Mouse (Mus musculus) mesoderm, embryonic 11.5 days (tissue): ENCODE data around the gene Nr3c2.

Experiments
- DNase-seq: peaks from one replicate; pipeline ENCODE4 v3.0.0-alpha.2; 2012; ENCODE audit warnings: low read depth, low spot score

The Nr3c2 gene

DNA sequence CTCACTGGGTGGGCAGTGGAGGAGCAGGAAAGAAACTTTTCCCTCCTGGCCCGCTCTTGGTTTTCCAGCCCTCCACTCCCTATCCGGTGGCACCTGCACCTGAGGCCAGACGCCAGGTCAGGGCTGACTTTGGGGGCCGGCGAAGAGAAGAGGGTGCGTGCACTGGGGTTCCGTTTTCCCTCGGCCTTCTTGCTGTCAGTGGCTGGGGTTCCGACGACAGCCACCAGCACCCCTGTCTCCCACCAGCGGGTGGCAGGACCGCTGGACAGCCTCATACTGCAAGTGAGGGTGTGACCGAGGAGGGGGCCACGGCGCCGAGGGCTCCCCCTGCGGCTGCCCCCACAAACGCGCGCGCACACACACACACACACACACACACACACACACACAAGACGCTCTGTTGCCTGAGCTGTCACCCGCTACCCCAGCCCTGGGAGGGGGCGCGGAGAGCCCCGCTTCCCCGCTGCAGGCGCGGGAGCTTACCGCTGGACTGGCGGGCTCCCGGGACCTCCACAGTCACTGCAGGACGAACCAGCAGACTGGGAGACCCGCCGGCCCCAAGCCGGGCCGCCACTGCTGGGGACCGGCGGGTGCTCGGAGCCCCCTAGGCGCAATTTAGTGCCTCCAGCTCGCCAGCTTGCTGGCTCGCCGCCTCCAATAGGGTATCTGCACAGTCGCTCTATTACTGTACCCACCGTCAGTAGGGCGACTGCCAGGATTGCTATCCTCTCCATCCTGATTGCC is at the start of gene Nr3c2:
Gene Nr3c2, plus strand, starts transcription at position 32 of the 744 bp plus-strand sequence.
- no peak for DNase-seq

DNA sequence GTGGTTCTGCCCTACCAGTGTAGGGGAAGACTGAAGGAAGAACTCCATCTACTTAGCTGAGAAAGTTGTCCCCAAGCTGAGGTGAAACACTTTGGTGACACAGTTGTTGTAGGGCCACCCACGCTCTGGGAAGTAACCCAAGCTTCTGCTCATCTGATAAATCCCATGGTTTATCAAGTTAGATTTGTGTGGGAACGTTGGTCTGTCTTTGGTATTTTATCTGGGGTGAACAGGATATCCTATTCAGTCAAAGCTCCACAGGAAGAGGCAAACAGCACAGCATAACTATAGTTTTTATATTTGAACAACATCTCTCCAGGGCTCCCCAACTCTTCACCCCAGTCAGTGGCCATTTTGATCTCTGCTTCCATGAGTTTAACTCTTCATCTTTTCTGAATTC is 40.7 kb upstream of the Nr3c2 start:
- DNase-seq, result no peak

DNA sequence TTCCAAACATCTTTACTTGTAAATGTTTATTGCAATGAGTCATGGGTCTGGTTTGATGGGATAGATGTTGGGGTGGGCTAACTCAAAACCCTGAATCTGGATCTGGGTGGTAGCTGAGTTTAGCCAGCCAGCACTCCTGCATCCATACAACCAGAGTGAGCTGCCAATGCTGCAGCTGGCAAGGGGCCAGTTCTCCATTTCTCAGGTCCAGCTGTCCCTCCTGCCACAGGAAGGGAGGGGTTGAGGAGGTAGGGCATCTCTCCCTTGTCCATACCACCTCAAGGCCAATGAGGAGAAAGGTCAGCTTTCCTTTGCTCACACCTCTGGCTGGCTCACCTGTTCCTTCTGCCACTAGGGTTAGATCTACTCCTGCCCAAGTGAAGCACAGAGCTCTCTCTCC is 39.5 kb upstream of the Nr3c2 start:
- no peak for DNase-seq

DNA sequence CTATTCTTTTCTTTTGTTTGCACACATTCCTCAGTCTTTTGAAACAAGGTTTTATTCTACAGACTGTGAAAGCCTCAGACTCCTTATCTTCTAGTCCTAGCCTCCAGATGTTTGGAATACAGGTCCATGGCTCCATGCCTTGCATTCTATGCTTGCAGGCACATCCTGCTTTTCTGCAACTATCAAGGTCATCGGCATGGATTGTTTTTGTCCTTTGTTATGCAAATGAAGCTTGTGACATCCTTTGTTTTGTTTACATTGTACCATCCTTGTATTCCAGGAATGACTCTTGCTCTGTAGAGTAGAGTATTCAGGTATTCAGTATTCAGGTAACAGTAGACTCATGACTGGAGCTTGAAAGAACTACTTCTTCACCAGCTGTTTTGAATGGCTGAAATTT is 36.2 kb upstream of the Nr3c2 start:
- no peak for DNase-seq

DNA sequence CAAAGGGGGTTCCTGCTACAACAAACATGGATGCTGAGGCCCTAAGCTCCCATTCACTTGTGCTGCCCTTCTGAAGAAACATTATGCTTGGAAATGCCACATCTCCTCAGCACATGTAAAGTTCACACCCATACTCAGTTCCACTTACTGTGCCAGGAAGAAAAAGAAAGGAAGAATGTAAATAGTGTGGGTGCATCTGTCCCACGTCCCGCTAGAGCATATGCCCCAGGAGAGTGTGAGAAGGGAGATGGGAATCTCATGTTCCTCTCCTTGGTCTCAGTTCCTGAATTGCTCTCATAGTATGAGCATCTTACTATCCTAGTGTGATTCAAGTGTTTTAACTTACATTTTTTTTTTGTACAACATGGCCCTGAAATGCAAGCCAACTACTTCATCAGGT is 22.4 kb upstream of the Nr3c2 start:
- no peak for DNase-seq

DNA sequence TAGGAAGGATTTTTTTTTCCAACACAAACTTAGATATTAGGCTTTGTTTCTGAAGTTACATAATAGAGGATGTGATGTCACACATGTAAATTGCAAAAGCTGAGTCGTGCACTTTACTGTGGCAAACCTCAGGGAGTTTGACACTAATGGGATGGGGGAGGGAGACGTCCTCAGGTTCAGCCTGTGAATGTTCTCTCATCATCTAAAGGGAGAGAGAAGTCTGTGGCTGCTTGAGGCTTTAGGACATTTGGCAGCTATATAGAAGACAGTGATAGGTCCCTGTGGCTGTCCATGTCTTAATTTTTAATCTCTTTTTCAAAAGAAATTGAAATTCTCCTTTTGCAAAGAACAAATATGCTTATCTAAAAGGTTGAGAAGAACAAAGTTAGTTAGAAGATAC is 2.2 kb upstream of the Nr3c2 start:
- DNase-seq, result no peak

DNA sequence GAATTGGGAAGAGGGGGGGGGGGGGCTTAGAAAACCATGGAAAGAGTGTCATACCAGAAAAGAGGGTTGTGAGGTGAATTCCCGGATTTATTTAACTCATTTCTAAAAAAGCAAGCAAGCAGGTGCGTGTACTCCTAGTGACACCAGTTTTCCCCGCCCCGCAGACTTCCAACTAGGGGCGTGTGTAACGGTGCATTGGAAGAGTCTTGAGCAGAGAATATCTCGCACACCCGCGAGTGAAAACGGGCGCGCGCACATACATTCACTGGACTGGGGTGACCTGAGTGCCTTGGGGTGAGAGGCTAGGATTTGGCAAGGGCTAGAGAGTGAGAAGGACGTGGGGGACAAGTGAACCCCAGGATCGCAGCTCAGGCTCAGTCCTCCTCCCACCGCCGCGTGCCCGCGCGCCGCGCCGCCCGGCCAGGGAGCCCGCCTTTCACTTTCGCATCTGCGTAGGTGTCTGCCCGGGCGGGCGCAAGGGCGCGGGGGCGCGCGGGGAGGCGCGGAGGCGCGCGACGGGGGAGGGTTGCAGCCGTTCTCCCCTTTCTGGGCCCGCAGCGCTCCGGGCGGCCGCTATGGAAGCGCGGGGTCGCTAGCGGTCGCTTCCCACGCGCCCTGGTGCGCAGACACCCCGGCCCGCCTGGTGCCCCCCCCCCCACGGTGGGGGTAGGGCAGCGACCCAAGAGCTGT is 376 bp upstream of the Nr3c2 start:
- DNase-seq, result peak; percentile 56

DNA sequence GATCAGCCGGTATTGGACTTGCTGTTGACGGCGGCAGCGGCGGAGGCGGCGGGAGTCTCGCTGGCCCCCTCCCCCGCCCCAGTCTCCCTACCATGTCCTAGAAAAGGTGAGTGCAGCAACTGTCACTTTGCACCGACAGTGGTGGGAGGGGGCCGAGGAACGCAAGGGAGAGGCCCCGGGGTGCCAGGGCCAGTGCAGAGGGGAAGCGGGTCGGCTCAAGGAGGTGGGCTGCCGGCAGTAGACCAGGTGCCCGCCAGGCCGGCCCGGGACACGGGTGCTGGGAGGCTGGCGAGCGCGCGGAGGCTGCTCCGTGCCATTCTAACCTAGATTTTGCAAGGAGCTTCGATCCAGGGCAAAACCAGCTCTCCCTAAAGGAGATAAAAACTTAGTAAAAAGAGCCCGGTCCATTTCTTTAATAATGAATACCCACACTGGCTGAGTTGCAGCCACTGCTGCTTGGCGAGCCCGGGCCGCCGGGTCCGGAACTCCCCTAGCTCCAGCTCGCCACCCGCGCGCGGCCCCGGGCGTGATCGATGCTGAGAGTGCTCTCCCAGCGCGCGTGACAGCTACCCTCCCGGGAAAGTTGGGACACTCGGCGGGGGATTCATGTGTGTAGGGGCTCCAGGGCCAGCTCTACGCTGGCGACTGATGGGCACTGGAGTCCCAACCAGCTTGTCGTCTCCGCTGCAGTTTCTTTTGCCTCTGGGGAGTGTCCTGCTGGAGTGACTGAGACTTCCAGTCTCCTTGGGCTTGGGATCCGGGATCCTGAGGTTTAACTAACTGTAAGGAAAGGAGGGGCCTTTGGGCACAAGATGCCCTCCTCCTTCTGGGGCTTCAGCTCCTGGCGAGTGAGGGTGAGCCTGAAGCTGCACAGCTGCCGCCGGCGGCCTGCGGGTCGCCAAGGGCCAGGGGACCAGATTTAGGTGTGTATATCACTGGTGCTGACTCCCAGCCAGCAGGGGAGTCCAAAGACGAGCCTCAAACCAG is 1.2 kb downstream of the Nr3c2 start:
- DNase-seq, result no peak

DNA sequence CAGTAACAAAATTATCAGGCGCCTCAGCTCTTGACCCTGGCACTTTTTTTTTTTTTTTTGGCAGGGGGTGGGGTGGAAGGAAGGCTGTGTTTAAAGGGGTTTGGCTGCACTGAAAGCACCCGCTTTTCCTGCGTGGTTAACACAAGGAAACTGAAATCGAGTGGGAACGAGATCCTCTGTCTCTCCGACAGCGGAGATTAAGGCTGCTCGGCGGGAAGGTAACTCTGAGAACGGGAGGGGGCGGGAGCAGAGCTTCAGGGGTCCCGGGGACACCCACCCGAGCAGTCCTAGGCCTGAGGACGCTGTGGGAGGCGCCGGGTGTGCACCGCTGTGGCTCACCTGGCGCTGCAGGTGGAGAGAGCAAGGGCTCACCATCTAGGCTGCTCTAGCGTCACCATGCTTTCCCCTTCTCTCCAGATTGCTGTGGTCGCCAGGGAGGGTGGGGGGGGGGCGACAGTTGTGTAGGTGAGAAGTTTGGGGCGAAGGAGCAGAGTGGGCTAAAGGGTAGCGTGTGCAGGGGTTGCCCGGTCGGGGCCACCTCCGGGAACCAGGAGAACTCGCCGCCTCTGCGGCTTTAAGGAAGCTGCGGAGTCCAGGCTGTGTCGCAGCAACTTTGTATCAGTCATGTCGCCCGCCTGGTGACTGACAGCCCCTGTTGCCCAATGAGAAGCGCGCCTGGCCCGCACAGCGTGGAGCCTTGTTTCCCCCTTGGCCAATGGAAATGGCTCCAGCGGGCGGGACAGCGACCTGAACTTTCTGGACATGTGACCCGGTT is 2.4 kb downstream of the Nr3c2 start:
- DNase-seq, result peak; percentile 96

DNA sequence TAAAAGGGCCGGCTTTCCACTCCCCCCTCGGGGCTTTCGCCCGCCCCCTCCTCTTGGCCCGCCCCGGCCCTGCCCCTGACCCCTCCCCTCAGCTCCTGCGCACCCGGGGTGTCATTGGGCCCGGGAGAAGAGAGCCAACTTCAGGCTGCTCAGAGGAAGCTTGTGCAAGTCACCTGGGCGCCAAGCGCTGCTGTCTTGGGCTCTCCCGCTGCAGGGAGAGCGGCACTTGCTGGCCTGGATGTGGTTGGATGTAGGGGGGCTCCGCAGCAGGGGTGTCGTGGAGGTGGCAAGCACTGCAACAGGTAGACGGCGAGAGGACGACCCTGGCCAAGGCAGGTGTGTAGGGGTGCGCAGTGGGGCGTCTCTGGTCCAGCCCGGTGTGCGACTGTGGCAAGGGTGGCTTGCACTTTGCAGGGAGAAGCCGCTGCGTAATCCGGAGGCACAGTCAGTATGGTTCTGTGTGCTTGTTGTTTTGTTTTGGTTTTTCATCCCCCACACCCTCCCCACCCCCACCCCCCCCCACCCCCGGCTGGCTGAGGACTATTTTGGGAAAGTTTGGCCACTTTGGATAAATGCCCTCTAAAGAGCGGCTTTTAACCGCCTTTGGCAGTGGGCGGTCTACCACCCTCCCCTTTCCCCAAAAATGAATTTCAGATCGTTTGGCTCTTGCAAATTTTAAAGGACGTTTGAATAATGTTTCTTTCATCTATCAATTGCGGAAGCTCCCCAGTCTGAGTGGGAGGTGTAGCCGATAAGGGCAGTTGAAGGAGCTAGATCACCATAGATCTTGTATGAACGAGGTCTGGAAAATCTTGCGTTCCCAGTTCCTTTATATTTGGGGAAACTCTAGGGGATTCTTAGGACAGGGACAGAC is 3.2 kb downstream of the Nr3c2 start:
- DNase-seq, result no peak

DNA sequence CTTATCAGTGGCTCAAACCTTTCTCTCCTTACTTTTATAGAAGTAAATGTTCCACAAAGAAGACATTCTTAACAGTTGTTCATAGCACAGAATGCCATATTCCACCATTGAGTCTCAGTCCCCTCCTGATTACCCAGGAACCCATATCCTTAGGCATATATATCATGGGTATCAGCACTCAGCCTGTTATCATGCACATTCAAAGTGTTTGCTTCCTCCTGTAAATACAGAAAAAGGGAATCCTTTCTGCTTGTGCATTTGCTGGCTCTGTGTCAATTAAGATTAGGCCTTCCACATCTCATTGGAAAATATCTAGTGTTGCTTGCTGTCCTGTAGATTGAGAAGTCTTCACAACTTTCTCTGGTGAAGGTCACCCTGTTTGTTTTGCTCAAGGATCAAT is 12.0 kb downstream of the Nr3c2 start:
- DNase-seq, result no peak

DNA sequence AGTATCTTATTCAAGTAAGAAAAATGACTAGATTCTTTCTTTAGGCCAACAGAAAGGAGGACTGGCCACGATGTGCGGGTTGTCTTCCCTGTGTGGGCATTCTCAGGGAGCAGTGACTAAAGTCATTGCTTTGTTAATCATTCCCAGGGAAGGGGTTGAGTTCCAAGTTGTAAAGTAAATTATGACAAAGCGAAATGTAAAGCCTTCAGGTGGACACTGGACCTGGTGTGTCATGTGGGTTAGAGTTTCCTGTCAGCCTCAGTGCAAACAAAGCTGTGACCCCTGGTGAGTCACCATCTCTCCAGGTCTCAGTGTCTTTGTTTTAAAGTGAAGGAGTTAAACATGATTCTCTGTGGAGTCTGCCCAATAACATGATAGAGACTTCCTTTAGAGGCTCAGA is 13.4 kb downstream of the Nr3c2 start:
- DNase-seq, result no peak

DNA sequence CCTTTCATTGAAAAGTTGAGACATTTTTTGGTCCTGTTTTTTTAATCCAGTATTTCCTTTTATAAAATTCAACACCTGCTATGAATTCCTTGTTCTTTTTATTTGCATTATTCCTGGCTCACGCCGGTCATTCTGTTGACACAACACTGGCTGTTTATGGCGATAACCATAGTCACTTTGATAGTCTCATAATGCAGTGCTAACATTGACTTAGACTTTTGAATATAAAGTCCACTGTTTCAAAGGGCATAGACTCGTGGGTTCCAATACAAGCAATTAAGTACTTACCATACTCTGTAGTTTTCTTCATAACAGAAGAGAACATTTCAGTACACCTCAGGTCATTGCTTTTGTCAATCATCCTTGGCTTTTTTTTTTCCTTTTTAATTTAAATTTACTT is 14.0 kb downstream of the Nr3c2 start:
- no peak for DNase-seq

DNA sequence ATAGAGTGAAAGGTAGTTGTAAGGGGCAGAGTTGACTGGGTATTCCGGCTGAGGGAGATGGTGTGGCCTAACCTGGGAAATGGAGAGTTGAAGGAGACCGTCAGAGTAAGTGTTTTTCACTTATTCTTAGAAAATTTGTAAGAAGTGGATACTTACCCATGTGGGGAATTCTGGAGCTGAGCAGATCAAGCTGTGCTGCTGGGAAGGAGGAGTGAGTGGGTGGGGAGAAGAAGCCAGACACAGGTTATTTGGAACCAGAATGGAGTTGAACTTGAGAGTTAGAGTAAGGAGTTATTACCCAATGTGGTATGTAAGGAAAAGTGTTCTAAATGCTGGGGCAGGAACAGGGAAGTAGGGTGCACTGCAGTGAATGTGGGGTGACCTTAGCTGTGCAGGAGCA is 16.0 kb downstream of the Nr3c2 start:
- no peak for DNase-seq

DNA sequence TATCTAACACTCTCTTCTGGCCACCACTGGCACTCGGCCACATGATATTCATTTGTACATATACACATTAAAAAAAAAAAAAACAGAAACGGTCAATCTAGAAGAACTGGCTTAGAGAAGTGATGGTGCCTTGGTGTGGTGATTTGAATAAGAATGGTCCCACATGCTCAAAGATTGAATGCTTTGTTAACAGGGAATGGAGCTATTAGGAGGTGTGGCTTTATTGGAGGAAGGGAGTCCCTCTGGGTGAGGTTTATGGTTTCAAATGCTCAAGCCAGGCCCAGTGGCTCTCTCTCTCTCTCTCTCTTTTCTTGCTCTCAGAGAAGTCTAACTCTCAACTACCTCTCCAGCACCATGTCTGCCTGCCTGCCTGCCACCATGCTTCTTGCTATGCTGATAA is 20.3 kb downstream of the Nr3c2 start:
- no peak for DNase-seq

DNA sequence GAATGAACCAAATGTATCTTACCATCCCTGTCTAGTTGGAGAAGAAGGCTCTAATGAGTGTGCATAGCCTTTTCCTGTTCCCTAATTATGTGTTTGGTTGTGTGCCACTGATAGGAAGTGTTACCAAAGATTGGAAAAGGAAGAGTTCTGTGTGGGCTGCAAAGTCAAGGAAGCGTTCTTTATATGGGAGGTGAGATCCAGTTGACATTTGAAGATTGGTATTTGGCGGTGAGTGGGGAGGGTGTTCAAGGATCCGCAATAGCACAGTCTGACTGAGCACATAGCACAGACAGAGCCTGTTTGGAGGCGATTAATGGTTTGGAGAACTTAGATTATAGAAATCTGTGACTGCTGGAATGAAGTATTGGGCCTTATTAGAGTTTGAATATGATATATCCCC is 24.9 kb downstream of the Nr3c2 start:
- no peak for DNase-seq

DNA sequence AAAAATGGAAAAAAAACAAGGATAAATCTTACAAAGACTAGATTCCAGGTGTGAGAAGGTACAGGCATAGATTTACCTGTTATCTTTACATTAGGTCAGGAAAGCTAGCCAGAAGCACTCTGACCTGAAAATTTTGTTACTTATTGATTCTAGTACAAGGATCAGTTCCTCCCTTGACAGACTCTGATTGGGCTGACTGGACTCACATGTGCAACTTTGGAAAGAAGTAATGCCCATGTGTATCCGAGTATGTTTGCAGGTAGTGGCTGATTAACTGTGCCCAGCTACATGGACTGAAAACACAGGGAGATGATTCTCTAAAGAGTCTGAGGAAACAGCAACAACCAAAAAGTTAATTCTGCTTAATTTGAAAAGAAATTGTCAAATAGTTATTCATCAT is 29.1 kb downstream of the Nr3c2 start:
- no peak for DNase-seq

DNA sequence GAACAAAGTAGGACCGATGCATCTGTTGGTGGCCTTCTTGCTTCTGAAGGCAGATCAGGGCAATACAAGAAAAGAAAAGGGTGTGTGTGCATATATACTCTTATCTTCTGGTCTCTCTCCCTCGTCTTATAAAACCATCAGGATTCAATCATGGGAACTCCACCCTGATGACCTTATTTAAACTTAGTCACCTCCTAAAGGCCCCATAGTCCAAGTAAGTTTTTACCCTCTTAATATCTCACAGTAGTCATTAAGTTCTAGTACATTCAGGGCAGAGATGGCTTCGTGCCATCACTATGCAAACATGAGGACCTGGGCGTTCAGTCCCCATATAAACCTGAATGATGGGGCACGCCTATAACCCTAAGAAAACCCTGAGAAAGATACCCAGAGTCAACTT is 29.6 kb downstream of the Nr3c2 start:
- no peak for DNase-seq

DNA sequence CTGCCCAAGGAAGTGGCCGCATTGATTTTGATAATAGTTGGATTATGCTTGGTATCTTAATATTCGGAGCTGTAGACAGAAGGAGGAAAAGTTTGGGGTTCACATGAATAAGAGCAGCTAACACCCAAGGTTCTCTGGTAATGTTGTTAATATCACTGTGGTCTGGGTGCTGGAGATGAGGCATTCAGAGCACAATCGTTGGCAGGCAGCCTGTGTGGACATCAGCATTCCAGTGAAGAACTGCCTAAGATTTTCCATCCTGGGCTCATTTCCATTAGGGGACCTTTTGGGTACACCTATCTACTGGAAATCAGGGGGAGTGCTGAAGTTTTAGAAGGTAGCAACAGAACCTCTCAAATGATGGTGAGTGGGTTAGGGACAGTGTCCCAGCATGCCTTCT is 65.8 kb downstream of the Nr3c2 start:
- no peak for DNase-seq

DNA sequence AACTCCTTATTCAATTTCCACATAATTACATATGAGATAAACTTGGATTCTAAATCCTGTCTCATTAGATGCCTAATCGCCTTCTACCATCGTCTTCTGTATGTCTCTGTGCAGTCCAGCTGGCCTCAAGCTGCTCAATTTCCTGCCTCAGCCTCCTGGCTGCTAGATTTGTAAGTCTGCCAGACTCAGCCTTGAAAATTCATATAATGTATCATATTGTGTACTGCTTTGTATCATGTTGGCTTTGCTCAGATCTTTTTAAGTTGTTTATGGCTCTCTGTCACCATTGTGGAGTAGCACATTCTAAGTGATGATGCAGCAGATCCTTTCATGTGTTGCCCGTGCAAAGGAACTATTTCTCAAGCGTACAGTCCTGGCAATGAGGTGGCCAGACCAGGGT is 71.9 kb downstream of the Nr3c2 start:
- DNase-seq, result no peak
